Mouse (Mus musculus) liver, embryonic 11.5 days (tissue): ENCODE results near the gene Fstl3. TPM values are rescaled to one million over a fixed set of nuclear protein-coding genes. Genes with fewer than 3 reads are reported as not detected.
"Not testable (repeated sequence)": the region's sequence is repeated elsewhere in the genome, so short reads cannot be mapped to it uniquely, and the experiment has no call there.

Source experiments
- ATAC-seq: fragments of 200-750 bp; cut with Nextera tagmentation; replicated peaks from 2 replicates; pipeline ENCODE4 v1.8.0; 2017; ENCODE audit warnings: moderate number of reproducible peaks, mild to moderate bottlenecking, moderate TSS enrichment, moderate library complexity; ENCODE audit not compliant: low FRiP score
- DNase-seq: peaks from one replicate; pipeline ENCODE4 v3.0.0-alpha.2; 2017; ENCODE audit warnings: low spot score
- H3K27ac ChIP-seq: fragments of 300-500 bp; sonication (generic); 2 replicates; pipeline ENCODE4 v1.5.1; 2014; ENCODE audit warnings: mild to moderate bottlenecking, low read depth, low read length, control low read depth
- H3K27me3 ChIP-seq: fragments of 300-500 bp; sonication (generic); replicated peaks from 2 replicates; pipeline ENCODE4 v1.6.1; 2014; ENCODE audit warnings: low read length, mixed read lengths; ENCODE audit not compliant: control insufficient read depth, insufficient read depth
- H3K36me3 ChIP-seq: fragments of 300-500 bp; sonication (generic); 2 replicates; pipeline ENCODE4 v1.6.1; 2014; ENCODE audit warnings: mild to moderate bottlenecking, low read length, moderate library complexity, mixed read lengths; ENCODE audit not compliant: control insufficient read depth, insufficient read depth
- H3K4me1 ChIP-seq: fragments of 300-500 bp; sonication (generic); replicated peaks from 2 replicates; pipeline ENCODE4 v1.6.1; 2014; ENCODE audit warnings: low read length, mixed read lengths; ENCODE audit not compliant: control insufficient read depth, insufficient read depth
- H3K4me2 ChIP-seq: fragments of 300-500 bp; sonication (generic); 2 replicates; pipeline ENCODE4 v1.6.1; 2014; ENCODE audit warnings: mild to moderate bottlenecking, control low read depth, moderate library complexity
- H3K4me3 ChIP-seq: fragments of 300-500 bp; sonication (generic); 2 replicates; pipeline ENCODE4 v1.5.1; 2014; ENCODE audit warnings: low read depth, low read length, control low read depth
- H3K9ac ChIP-seq: fragments of 300-500 bp; sonication (generic); 2 replicates; pipeline ENCODE4 v1.6.1; 2014; ENCODE audit warnings: low read depth, low read length, control low read depth
- H3K9me3 ChIP-seq: fragments of 300-500 bp; sonication (generic); 2 replicates; pipeline ENCODE4 v1.6.1; 2016; ENCODE audit warnings: low read length, inconsistent platforms, mixed read lengths; ENCODE audit not compliant: control insufficient read depth
- WGBS: fragments of 180-500 bp; shearing (Covaris S2); extraction: QIAGEN DNeasy Blood & Tissue Kit; methylation state at CpG from one replicate; pipeline ENCODE4 v1.1.7; 2014; 5-methylcytosine and 5-hydroxymethylcytosine counted together
- polyA plus RNA-seq: library from polyadenylated mRNA; unstranded; fragments of >200 nt; fragmentation: Nextera tagmentation; extraction: Ambion mirVana; gene quantifications from 2 replicates; pipeline ENCODE4 v1.2.1, GENCODE M21; 2014

The Fstl3 gene
- polyA plus RNA-seq, 1 experiment from 2014 or later = 2.6 TPM

GRCm38 (mm10) chr10:79754856-79755516 lies 22.1 kb upstream of the Fstl3 start, which contains the start of gene Fgf22:
Gene Fgf22 (plus strand): TSS chr10:79755076.
- H3K27me3 ChIP-seq = peaks cover 2% of the 10 kb centered on the region; the same call in 1 of the 2 replicates
- H3K4me1 ChIP-seq = peaks cover 10% of the 10 kb centered on the region; the same call in 1 of the 2 replicates
- H3K9me3 ChIP-seq = no peaks in the 10 kb centered on the region
- H3K4me3 ChIP-seq = peak within 1 kb of the TSS; percentile 35
- no peak within 1 kb of the TSS for H3K9ac ChIP-seq
- H3K36me3 ChIP-seq = peaks cover 32% of the 10 kb centered on the region; the same call in 1 of the 2 replicates
- ATAC-seq (peak; percentile 79), DNase-seq (peak; percentile 72)
- no peak within 1 kb of the TSS for H3K27ac ChIP-seq
- peak within 1 kb of the TSS; percentile 77 for H3K4me2 ChIP-seq
- WGBS = 3% methylated on average over 35 of the region's 36 CpGs

DNA sequence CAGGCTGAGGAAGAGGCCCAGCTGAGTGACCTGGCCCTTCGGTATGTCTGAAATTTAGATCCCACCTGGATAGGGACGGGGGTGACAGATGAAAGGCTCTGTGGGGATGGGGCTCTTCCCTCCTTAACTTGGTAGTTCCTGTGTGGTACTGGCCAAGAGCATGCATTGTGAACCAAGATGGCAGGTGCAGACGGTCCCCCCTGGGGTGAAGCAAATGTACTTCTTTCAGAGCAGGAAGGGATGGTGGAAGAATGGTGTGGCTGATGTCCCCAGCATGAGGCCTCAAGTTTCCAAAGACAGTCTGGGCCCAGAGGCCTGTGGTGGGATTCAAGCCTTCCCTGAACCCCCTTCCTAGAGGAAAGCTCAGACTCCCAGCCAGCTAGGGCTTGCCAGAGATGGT lies 21.2 kb upstream of the Fstl3 start:
- DNase-seq = no peak
- no peak overlapping the region for H3K9ac ChIP-seq
- no peaks in the 10 kb centered on the region for H3K9me3 ChIP-seq
- no peak for ATAC-seq
- H3K4me1 ChIP-seq = peaks cover 10% of the 10 kb centered on the region; the same call in 1 of the 2 replicates
- peaks cover 2% of the 10 kb centered on the region; the same call in 1 of the 2 replicates for H3K27me3 ChIP-seq
- H3K36me3 ChIP-seq = peaks cover 37% of the 10 kb centered on the region
- no peak overlapping the region for H3K4me3 ChIP-seq
- WGBS = 78% methylated on average over 3 of the region's 3 CpGs
- H3K4me2 ChIP-seq = no peak overlapping the region
- no peak overlapping the region for H3K27ac ChIP-seq

- Histone ChIP-seq H3K27me3 (peaks cover 2% of the 10 kb centered on the region; the same call in 1 of the 2 replicates), H3K36me3 (peaks cover 45% of the 10 kb centered on the region), H3K4me2 (no peak overlapping the region), H3K4me3 (no peak overlapping the region), H3K9ac (no peak overlapping the region), H3K4me1 (peaks cover 10% of the 10 kb centered on the region; the same call in 1 of the 2 replicates), H3K9me3 (no peaks in the 10 kb centered on the region), H3K27ac (no peak overlapping the region)
- WGBS = 84% methylated on average over 24 of the region's 24 CpGs
- ATAC-seq (no peak), DNase-seq (no peak)
Observed at GRCm38 (mm10) chr10:79756660-79757059, 20.4 kb upstream of the Fstl3 start.

DNA sequence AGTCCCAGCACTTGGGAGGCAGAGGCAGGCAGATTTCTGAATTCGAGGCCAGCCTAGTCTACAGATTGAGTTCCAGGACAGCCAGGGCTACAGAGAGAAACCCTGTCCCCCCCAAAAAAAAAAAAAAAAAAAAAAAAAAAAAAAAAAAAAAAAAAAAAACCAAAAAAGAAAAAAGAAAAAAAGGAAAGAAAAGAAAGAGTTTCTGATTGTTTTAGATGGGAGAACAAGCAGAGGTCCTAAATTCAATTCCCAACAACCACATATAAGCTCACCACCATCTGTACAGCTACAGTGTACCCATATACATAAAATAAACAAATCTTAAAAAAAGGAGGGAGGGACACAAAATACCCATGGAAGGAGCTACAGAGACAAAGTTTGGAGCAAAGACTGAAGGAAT lies 17.4 kb upstream of the Fstl3 start:
- not testable (repeated sequence) for H3K4me3 ChIP-seq, H3K27me3 ChIP-seq, H3K27ac ChIP-seq, H3K9me3 ChIP-seq, ATAC-seq, H3K9ac ChIP-seq, H3K4me2 ChIP-seq, DNase-seq
- peaks cover 17% of the 10 kb centered on the region for H3K4me1 ChIP-seq
- H3K36me3 ChIP-seq = peaks cover 53% of the 10 kb centered on the region
- WGBS = 97% methylated on average over 1 of the region's 1 CpGs

- Histone ChIP-seq H3K27ac (no peak overlapping the region), H3K4me2 (no peak overlapping the region), H3K9ac (no peak overlapping the region), H3K36me3 (peaks cover 51% of the 10 kb centered on the region), H3K27me3 (no peaks in the 10 kb centered on the region), H3K9me3 (no peaks in the 10 kb centered on the region), H3K4me1 (peaks cover 18% of the 10 kb centered on the region), H3K4me3 (no peak overlapping the region)
- DNase-seq (no peak), ATAC-seq (no peak)
- WGBS = 88% methylated on average over 11 of the region's 11 CpGs
Observed at GRCm38 (mm10) chr10:79760603-79761143, 16.4 kb upstream of the Fstl3 start.

DNA sequence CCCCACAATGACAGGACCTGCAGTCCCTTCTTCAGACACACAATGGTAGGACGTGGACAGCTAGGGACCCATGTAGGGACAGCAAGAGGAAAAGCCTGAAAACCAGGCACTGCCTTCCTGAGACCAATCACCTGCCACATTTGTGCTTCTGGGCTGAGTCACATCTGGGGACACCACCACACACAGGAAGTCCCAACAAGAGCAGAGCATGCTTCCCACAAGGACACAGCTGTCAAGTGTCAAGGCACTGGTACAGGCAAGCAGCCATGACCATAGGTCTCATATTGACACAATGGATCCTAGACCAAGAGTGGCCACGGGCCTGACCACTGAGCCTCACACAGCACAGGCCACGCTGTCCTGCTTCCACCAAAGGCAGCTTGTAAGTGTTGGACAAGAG lies 14.2 kb upstream of the Fstl3 start:
- no peak overlapping the region for H3K9ac ChIP-seq
- peaks cover 25% of the 10 kb centered on the region for H3K4me1 ChIP-seq
- no peak overlapping the region for H3K27ac ChIP-seq
- H3K27me3 ChIP-seq = no peaks in the 10 kb centered on the region
- no peak for ATAC-seq
- 86% methylated on average over 3 of the region's 3 CpGs for WGBS
- no peak overlapping the region for H3K4me2 ChIP-seq
- H3K9me3 ChIP-seq = no peaks in the 10 kb centered on the region
- DNase-seq = no peak
- peaks cover 35% of the 10 kb centered on the region for H3K36me3 ChIP-seq
- H3K4me3 ChIP-seq = no peak overlapping the region

DNA sequence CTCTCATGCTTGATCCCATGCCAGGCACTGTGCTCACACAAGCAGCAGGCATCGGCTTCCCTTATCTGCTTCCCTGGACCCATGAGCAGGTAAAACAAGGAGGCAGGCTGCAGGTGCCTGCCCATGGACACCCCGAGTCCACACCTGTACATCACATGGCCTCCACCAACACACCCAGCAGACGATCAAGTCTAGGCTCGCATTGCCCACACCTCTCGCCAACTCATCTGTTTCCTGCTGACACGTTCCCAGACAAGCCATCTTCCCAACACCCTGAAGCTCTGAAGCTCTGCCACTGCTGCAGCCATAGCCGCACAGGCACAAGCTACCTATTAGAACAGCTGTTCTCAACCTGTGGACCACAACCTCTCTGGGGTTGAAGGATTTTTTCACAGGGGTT lies 12.8 kb upstream of the Fstl3 start:
- Histone ChIP-seq H3K4me1 (peaks cover 29% of the 10 kb centered on the region), H3K4me3 (no peak overlapping the region), H3K4me2 (0 out of 2 replicates have a peak overlapping the region, but pooled peaks have one; percentile 10)

GRCm38 (mm10) chr10:79765228-79765745 lies 11.8 kb upstream of the Fstl3 start:
- Histone ChIP-seq H3K4me1 (peaks cover 29% of the 10 kb centered on the region), H3K4me3 (peak overlapping the region; percentile 96), H3K36me3 (peaks cover 21% of the 10 kb centered on the region), H3K4me2 (peak overlapping the region; percentile 87), H3K9ac (peak overlapping the region; percentile 99), H3K27ac (no peak overlapping the region; the same call in 1 of the 2 replicates), H3K27me3 (no peaks in the 10 kb centered on the region), H3K9me3 (no peaks in the 10 kb centered on the region)
- ATAC-seq (no peak), DNase-seq (no peak)
- 72% methylated on average over 2 of the region's 2 CpGs for WGBS

More for the DNA sequence above, 12.8 kb upstream of the Fstl3 start:
- peaks cover 23% of the 10 kb centered on the region for H3K36me3 ChIP-seq
- WGBS = 78% methylated on average over 7 of the region's 7 CpGs
- ATAC-seq (no peak), DNase-seq (no peak)
- no peaks in the 10 kb centered on the region for H3K27me3 ChIP-seq
- H3K9ac ChIP-seq = no peak overlapping the region
- H3K9me3 ChIP-seq = no peaks in the 10 kb centered on the region
- H3K27ac ChIP-seq = no peak overlapping the region
